Mouse (Mus musculus): Measurements from ENCODE around the gene Bag2.
"Not testable (repeated sequence)": the region's sequence is repeated elsewhere in the genome, so short reads cannot be mapped to it uniquely, and the experiment has no call there.

The Bag2 gene

GRCm38 (mm10) chr1:33749709-33750108, 7.9 kb downstream of the Bag2 start:
- not testable (repeated sequence) for DNase-seq (ENCODE audit: low spot score in 2 of 2)

GRCm38 (mm10) chr1:33749109-33749508, 8.5 kb downstream of the Bag2 start:
- no peak for DNase-seq (ENCODE audit: low spot score in 2 of 2)

DNA sequence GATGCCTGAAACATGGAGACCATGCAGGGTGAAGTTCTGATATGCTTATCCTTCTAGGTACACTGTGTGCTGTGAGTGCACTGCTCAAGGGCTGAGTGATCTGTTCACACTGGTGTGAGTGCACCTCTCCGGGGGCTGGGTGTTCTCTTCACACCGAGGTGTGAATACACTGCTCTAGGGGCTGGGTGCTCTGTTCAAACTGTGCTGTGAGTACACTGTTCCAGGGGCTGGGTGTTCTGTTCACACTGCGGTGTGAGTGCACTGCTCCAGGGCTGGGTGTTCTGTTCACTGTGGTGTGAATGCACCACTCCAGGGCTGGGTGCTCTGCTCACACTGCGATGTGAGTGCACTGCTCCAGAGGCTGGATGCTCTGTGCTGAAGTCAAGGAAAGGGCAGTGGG, 11.7 kb downstream of the Bag2 start:
- no peak for DNase-seq (ENCODE audit: low spot score in 2 of 2)

DNA sequence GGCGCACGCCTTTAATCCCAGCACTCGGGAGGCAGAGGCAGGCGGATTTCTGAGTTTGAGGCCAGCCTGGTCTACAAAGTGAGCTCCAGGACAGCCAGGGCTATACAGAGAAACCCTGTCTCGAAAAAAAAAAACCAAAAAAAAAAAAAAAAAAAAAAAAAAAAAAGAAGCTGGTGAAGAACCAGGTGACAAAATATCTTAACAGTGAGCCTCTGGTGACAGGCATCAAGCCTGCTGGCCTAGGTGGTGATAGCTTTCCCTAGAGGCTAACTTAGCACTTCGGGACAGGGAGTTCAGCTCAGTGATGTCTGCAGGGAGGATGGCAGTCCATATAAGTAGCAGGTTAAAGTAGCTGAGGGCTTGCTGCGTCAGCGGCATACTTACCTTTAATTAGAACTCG, 12.8 kb downstream of the Bag2 start:
- not testable (repeated sequence) for DNase-seq (ENCODE audit: low spot score in 2 of 2)

GRCm38 (mm10) chr1:33742903-33743302, 14.7 kb downstream of the Bag2 start:
- DNase-seq (ENCODE audit: low spot score in 2 of 2): no peak

GRCm38 (mm10) chr1:33739302-33739701, 18.3 kb downstream of the Bag2 start:
- peak; percentile 17 to 70 for DNase-seq (ENCODE audit: low spot score in 2 of 2)

DNA sequence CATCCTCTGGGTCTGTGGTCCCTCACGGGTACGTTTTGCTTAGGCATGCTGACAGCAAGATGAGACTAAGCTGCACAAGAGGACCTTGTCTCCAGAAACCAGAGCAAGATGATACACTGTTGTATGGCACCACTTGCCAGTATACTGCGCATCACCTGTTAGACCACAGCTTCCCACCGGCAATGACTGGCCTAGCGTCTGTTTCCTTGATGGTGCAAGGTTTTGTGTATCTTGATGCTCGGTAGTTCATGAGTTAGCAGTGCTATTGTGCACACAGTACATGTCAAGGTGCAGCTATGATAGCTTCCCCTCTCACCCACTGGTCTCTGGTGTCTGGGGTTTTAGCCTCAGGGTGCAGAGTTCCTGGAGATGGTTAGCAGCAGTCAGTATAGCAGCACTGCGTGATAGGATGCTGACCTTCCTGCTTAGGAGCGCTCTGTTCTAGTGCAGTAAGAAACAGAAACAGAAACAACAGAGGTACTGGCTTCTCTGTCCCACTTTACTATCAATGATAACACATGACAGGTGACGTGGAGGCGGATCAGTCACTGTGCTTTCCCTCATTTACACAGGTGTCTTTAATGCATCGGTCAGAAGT, 18.8 kb downstream of the Bag2 start:
- DNase-seq (ENCODE audit: low spot score in 2 of 2): no peak

- DNase-seq (ENCODE audit: low spot score in 2 of 2): no peak
Measured at GRCm38 (mm10) chr1:33738281-33738680, 19.3 kb downstream of the Bag2 start.

DNA sequence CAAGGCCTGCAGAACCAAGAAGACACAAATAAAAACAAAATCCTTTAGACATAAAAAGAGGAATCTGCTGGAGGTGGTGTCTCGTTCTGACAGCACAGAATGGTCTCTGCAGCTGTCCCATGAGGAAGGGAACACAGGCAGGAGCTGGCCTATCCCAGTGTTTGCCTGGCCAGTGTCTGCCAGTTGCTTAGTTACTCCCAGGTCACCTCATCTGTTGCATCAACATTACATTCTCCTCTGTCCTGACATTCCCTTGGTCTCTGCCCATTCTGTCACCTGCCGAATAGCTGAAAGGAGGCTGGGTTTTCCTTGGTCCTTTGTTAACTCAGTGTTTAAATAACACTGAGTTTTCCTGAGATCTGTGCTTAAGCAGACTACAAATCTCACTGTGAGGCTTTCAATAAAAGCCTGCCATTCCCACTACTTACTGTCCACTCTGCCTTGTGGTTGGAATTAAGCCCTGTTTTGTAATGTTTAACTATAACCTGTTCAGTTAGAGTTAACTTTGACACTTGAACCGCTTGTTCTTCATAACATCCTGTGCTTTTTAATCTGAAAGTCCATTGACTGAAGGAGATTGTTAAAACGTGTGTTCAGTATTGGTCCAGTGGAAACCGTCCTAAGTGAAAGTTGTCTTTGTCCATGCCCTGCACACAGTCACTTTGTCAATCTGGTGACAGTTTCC, 23.5 kb downstream of the Bag2 start:
- DNase-seq (ENCODE audit: low spot score in 2 of 2): no peak

GRCm38 (mm10) chr1:33733044-33733443, 24.6 kb downstream of the Bag2 start:
- DNase-seq (ENCODE audit: low spot score in 2 of 2): no peak

- DNase-seq (ENCODE audit: low spot score in 2 of 2): no peak
Measured at GRCm38 (mm10) chr1:33725086-33725485, 32.5 kb downstream of the Bag2 start.

DNA sequence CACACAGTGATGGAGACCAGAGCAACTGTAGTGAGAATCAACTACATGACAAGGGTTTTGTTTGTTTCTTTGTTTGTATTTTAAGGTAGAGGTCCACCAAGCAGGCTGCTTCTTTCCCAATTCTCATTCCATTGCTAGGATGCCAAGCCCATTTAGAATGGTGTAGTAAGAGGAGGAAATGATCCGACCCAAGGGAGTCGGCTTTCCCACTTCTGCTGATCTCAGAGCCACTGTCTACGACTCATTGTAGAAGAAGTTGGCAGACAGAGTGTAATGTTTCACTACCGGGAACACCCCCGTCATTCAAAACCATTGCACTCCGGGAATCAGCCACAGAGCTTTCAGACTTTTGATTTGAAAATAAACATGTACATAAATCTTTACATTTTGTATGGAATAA, 33.1 kb downstream of the Bag2 start:
- no peak for DNase-seq (ENCODE audit: low spot score in 2 of 2)

GRCm38 (mm10) chr1:33721020-33721419, 36.6 kb downstream of the Bag2 start:
- no peak for DNase-seq (ENCODE audit: low spot score in 2 of 2)

DNA sequence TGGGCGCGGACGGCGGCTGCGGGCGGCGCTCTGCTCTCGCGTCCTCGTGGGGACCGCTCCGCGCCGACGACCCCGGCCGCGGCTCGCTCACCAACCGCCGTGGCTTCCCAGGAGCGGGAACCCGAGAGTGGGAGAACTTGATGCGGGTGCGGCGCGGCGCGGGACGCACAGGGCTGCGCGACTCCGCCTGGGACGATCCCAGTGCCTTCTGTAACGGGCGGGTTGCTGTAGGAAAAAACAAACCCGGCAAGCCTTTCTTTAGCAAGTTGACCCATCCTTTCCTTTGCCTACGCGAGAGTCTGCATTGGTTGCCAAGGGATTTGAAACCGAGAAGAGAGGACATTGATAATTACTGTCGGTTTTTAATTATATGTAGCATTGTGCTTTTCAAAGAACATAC, 37.4 kb downstream of the Bag2 start:
- no peak for DNase-seq (ENCODE audit: low spot score in 2 of 2)

DNA sequence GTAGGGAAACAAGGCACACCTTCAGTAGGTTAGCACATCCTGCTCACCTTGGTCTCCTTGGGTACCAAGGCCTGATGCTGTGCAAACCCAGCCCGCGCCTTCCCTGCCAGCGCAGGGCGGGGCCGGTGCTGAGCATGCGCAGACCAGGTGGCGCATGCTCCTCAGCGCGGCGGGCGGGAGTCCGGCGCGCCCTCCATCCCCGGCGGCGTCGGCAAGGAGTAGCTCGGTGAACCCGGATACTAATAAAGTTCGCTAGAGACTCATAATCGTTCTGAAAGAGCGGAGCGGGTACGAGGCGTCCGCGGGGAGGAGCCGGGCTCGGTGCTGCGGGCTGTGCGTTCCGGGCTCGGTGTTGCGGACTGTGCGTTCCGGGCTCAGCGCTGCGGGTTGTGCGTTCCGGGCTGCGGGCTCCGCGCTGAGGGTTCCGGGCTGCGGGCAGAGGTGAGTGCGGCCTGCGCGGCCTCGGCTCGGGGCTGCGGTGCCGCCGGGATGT, 37.8 kb downstream of the Bag2 start, which contains the start of gene Rab23:
Gene Rab23, plus strand, starts transcription at position 155 of the 493 bp plus-strand sequence.
- DNase-seq (ENCODE audit: low spot score in 2 of 2): peak; percentile 77

DNA sequence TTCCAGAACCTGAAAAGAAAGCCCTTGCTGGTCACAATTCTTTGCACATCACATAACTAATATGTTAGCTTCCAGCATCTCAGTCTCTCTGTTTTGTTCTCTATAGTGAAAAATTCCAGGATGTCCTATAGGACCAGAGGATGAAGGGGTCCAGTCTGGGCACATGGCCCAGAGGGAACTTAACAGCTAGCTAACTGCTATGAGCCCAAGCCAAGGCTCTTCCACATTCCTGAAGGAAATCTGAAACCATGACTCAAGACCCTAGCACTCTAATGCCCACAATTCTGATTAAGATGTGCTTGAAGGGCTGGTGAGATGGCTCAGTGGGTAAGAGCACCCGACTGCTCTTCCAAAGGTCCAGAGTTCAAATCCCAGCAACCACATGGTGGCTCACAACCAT, 40.0 kb downstream of the Bag2 start:
- no peak for DNase-seq (ENCODE audit: low spot score in 2 of 2)

DNA sequence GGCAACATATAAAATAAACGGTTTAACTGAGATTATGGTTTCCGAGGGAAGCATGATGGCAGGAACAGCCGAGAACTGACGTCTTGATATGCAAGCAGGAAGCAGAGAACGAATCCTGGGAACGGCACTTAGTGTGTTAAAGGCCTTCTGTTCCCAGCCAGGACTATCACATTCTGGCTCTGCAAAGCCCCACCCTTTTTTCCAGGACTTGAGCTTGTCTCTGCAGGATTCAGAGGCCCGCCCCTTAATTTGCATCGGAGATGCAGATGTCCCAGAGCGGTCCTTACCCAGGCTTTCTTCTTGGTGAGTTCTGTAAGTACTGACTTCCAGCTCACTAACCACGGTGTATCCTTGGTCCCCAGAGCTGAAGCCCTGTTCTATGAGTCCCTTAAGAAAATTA, 42.8 kb downstream of the Bag2 start:
- no peak for DNase-seq (ENCODE audit: low spot score in 2 of 2)

DNA sequence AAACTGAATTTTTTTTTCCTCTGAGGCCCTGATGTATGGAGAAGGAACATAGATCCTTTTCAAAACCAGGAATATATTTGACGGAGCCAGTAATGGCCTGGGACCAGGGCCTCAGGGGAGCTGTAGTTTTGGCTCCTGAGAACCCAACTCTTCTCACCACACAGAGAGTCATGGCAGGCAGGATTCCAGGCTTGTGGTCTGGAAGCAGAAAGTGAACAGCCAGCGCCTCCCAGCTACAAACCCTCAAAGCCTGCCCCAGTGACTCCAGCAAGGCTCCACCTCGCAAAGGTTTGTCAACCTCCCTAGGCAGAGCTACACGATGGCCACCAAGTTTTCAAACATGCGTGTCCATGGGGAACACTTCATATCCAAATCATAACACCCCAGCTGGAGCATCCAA, 45.6 kb downstream of the Bag2 start:
- DNase-seq (ENCODE audit: low spot score in 2 of 2): peak; percentile 6 to 15

DNA sequence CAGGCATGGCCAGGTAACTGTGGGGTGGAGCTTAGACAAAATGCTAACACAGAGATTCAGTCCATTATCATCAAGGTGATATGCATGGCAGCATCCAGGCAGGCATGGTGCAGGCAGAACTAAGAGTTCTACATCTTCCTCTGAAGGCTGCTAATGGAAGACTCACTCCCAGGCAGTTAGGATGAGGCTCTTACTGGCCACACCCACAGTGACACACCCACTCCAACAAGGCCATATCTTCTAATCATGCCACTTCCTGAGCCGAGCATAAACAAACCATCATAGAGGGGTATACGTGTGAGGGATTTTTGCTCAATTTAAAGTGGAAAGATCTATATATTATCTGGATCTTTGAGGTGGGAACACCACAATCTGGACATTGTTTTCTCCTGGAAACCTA, 48.0 kb downstream of the Bag2 start:
- no peak for DNase-seq (ENCODE audit: low spot score in 2 of 2)

- DNase-seq (ENCODE audit: low spot score in 2 of 2): no peak
Measured at GRCm38 (mm10) chr1:33701244-33701643, 56.4 kb downstream of the Bag2 start.

GRCm38 (mm10) chr1:33696016-33696415, 61.6 kb downstream of the Bag2 start:
- DNase-seq (ENCODE audit: low spot score in 2 of 2): no peak
